9 mouse cellular contexts compared by ENCODE assay signal in the genomic region with DNA sequence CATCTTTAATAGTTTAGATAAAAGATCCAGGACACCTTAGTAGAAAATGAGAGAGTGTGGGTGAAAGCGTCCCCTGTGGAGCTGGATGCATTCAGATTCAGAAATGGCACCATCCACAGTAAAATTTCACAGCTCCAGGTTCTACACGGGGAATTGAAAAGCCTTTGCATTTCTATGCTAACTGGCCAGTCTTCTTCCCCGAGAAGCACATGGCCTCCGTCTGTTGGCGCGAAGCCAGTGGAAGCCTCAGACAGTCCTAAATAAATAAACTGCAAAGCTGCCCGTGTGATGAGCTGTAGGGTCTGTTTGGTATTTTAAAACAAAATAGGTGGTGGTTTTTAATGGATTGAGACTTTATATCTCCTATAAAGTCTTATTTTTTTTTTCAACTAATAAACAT.
A peak's percentile ranks its signal among the peaks of the same experiment; 100 is the strongest.
DNase-seq lines count a peak whose midpoint lies in the region; ATAC-seq lines count a peak whose summit lies in the region.
"Had no signal": no experiment of that assay in that cellular context is flagged by ENCODE, and none has a peak within 500 bp of the region (broad histone marks: within the 10 kb centered on the region; RNA-seq: fewer than 3 reads in every experiment).

No protein-coding gene starts in this region.

- H3K4me2 ChIP-seq in midbrain, embryonic 15.5 days = no peak overlapping the region

- DNase-seq in cerebellum, adult 18-20 months = peak; percentile 3 to 15
- DNase-seq in cerebellum, adult 9-10 months = no peak
- DNase-seq in midbrain, embryonic 10.5 days (ENCODE audit: low spot score) = peak; percentile 15
- peak; percentile 26 for DNase-seq in heart, adult 8-10 months (ENCODE audit: low spot score)
- peak; percentile 70 for DNase-seq in lung, postnatal 14 days
- DNase-seq in frontal cortex, postnatal 14 days (ENCODE audit: low spot score in 2 of 2) = no peak
- DNase-seq in thymus, postnatal 14 days = no peak

- ATAC-seq in midbrain, embryonic 15.5 days (replicated peaks) = no peak

- WGBS in midbrain, embryonic 10.5 days = 85% methylated on average over 7 of the region's 7 CpGs
- WGBS in midbrain, embryonic 15.5 days = 42% methylated on average over 7 of the region's 7 CpGs

- no peaks in the 10 kb centered on the region for H3K4me1 ChIP-seq in midbrain, embryonic 10.5 days
- H3K4me1 ChIP-seq in midbrain, embryonic 15.5 days = peaks cover 7% of the 10 kb centered on the region; the same call in 1 of the 2 replicates

- H3K9me3 ChIP-seq in midbrain, embryonic 10.5 days (replicated peaks) = no peaks in the 10 kb centered on the region
- H3K9me3 ChIP-seq in midbrain, embryonic 15.5 days = no peaks in the 10 kb centered on the region

- H3K4me3 ChIP-seq in midbrain, embryonic 10.5 days = no peak overlapping the region
- H3K4me3 ChIP-seq in midbrain, embryonic 15.5 days = no peak overlapping the region
- H3K4me3 ChIP-seq: myocyte had no signal

- H3K27ac ChIP-seq in midbrain, embryonic 10.5 days (replicated peaks) = no peak overlapping the region
- no peak overlapping the region for H3K27ac ChIP-seq in midbrain, embryonic 15.5 days

- H3K9ac ChIP-seq in midbrain, embryonic 15.5 days = no peak overlapping the region

- H3K36me3 ChIP-seq in midbrain, embryonic 10.5 days = no peaks in the 10 kb centered on the region
- no peaks in the 10 kb centered on the region for H3K36me3 ChIP-seq in midbrain, embryonic 15.5 days (replicated peaks)

- H3K27me3 ChIP-seq in midbrain, embryonic 10.5 days (ENCODE audit: low read depth, poor library complexity, severe bottlenecking) = no peaks in the 10 kb centered on the region
- no peaks in the 10 kb centered on the region for H3K27me3 ChIP-seq in midbrain, embryonic 15.5 days (replicated peaks)

Comparison
In these comparisons a context has a peak if more than half of its experiments do, and no peak if none do; other contexts are left out.
1. DNase-seq: peak in cerebellum, adult 18-20 months (2 of 2), midbrain, embryonic 10.5 days (single experiment), heart, adult 8-10 months (single experiment) and lung, postnatal 14 days (single experiment); none in cerebellum, adult 9-10 months (single experiment), frontal cortex, postnatal 14 days (0 of 2) and thymus, postnatal 14 days (single experiment).